Mouse (Mus musculus) kidney, postnatal 14 days (tissue): ENCODE measurements around the gene Bmp5.
"Not testable (repeated sequence)": the region's sequence is repeated elsewhere in the genome, so short reads cannot be mapped to it uniquely, and the experiment has no call there.

ENCODE experiments used
- DNase-seq: peaks from one replicate; pipeline ENCODE4 v3.0.0; 2022; ENCODE audit warnings: mixed read lengths

Gene Bmp5

DNA sequence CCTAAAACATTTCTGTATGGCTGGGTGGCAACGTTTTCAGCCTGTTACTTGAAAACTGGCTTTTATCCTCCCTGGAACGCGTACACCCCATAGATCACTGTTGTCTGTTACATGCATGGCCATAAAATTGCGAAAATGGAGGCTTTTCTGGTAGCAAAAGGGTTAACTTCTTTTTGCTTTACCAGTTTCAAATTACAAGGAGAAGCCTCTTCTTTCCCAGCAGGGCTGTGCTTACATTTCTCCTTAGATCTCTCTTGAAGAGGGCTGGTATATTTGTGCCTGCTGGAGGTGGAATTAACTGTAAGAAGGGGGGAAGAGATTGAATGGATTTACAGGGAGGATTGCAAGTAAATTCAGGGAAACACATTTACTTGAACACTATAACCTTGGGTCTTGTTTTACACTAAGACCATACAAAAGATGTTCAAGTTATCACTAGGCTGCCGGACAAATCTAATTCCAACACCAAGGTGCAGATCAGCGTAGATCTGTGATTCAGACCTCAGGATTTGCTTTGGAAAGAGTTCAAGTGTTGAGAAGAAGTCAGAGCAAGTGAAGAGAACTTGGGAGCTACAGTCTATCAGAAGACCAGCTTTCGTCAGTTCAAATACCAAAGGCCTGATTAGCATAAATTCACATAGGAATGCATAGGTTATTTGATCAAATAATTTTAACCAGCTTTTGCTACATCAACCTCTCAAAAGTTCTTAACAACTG lies at the start of gene Bmp5:
Gene Bmp5 (plus strand): TSS at position 236 of the 717 bp plus-strand sequence.
- no peak for DNase-seq

DNA sequence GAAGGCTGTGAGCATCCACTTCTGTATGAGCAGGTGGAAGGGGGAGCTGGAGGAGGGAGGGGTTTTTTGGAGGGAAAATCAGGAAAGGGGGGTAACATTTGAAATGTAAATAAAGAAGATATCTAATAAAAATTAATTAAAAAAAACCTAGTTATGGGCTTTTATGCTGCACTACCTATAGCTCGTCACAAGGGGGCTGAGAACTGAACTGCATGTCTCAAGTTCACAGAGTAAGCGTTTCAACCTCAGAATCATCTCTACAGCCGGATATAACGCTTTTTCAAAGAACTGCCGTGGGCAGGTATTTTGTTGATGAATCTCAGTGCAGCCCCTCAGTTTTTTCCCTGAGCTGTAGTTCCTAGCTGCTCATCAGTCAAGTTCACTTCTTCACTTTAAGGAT lies 15.1 kb upstream of the Bmp5 start:
- peak; percentile 17 for DNase-seq

DNA sequence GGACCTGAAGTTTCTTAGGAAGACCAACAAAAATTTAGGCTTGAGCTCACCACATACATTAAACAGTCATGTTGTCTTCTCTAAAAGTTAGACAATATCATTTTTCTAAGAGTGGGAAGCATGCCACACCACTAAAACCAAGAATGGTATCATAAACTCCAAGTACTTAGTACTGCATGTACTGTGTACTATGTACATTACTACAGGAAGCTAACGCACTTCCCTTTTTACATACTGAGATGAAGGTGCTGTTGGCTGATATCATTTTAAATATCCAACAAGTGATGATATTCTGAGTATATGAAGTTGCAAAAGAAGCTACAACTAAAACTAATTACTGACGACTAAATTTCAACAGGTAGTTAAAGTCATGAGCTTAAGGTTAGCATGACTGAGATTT lies 13.6 kb upstream of the Bmp5 start:
- no peak for DNase-seq

DNA sequence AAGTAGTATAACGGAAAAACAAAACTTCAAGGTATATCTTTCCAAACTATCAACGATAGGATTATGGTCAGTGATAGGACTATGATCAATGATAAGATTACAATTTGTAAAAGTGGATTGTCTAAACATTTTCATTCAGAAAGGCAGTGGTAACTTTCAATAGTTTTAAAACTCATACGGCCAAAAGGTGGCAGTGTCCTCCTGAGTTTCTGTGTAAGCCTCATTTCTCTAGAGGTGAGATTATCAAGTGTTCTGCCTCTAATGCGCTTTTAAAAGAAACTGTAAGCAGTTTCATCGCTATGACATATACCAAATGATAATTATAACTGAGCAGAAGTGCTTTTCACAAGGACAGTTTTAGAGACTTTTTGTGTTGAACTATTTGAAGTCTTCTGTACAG lies 12.7 kb upstream of the Bmp5 start:
- DNase-seq, result peak; percentile 48

DNA sequence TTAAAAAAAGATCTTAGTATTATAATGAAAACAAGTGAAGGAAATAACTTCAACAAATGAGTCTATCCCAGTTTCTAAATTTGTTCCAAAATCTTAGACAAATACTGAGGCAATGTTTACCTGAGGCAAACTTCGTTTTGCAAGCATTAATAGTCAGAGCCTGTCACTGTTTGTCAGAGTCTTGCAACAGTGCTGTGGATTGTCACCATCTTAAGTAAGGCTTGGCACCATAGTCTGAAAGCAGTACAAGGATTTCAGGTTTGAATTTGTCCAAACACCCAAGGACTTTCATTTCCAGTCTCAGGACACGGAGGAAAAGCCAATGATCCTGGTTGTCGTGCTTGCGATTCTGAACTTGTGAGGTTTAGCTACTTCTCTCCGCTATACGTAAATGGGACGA lies 10.4 kb upstream of the Bmp5 start:
- DNase-seq, result no peak

DNA sequence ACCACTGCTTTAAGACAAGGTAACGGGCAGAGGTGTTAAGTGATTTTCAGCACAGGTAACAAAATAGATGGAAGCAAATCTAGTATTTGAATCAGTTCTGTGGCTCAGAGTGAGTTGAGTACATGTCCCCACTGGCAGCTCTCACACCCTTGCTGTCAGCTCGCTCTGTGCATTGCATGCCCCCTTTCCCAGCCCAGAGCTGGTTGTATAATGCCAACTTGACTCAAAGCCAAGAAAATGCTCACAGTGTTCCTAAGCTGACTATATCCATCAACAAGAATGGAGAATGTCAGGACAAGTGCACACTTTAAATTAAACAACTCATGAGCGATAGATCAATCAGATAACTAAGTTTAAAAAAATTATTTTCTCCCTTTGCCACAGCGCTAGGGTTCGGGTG lies 8.6 kb upstream of the Bmp5 start:
- DNase-seq, result no peak

DNA sequence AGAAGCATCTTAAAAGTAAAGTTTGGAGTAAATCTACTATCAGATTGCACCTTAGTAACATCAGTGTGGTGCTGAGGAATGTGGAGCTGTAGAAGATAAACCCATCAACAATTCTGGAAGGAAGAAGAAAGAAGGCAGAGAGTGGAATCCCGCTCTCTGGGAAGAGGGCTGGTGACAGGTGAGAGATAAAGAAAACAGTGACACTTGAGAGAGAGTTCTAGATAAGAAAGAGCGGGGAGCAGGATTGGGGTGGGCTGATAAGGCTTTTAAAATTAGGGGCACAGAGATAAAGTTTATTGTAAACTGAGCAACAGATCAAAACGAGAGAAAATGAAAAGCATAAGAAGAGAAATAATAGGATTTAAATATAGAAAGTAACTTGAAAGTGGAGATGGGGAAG lies 6.1 kb upstream of the Bmp5 start:
- DNase-seq, result no peak

DNA sequence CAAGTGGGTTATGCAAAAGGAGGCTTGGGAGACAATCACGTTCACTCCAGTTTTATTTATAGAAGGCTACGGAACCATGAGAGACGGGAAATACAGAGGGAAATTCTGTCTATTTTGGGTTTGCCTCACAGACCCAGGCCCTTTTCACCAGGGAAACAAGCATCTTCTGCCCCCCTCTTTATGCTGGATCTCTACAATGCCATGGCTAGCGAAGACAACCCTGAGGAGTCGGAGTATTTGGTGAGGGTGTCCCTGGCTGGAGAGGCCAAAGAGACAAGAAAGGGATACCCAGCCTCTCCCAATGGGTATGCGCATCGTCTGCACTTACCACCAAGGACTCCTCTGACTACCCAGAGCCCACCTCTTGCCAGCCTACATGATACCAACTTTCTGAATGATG lies 989 bp downstream of the Bmp5 start:
- no peak for DNase-seq

DNA sequence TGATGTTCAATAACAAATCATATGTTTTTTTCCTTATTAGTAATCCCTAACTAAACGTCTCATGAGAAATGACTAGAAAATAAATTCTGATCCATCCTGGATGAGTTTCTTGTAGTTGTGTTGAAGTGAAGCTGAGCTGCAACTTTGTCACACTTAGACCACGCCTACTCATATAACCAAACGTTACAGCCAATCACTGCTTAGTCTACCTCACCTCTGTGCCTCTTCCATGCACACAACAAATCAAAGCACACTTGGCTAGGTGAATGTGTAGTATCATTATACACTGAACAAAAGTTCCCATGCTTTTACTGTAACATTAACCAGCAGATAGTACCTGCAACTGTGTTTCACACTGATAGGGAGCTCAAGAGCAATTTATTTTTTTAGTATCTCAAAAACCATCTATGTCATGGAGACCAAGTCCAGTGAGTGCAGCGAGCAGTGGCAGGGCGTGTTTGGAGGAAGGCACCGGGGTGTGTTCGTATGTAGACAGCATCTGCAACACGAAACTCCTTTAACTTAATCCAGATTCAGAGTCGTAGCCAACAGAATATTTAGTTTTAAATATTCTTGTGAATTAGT lies 3.7 kb downstream of the Bmp5 start:
- no peak for DNase-seq

DNA sequence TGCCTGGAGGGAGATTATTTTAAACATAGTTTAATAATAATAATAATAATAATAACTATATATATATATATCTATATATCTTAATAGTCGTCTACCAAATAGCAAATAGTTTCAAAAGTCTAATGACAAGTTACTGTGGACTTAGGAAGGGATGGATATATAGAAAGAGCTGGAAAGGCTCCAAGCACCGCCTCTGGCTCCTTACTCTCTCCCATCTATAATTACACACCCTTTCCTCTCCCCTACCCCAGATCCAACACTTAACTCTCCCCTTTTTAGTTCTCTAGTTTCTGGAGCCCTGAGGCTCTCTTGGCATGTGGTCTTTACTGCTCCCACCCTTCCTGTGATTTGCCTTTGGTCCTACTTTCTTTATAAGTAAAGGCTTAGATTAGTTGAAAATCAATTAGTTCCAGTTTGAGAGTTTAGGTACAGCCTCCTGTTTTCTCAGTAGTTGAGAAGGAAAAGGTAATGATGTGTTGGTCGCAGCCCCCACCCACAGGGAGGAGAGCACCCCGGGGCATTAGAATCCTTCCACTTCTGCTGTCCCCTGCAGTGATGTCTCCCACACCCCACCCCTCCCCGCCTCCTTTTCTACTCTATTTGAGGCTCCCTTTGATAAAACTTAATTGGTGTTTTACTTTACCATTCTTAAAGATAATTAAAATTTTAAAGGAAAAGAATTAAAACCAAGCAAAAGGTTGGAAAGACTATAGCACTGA lies 5.6 kb downstream of the Bmp5 start:
- no peak for DNase-seq

DNA sequence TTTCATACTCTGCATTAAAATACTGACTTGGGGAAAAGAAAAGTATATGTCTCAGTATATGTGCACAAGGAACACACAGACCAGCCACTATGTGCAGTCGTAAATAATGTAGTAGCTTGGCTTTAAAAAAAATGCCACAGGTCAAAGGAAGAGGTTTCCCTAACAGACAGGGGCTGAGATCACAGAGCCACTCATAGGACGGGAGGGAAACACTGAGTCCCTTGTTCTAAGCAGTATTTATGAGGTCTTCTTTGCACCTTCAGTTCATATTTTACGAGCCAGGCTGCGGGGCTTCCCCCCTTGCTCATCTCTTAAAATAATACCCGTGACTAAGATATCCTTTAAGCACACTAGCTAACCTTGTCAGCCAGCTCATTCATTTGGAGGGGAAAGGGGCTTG lies 6.4 kb downstream of the Bmp5 start:
- DNase-seq, result no peak

DNA sequence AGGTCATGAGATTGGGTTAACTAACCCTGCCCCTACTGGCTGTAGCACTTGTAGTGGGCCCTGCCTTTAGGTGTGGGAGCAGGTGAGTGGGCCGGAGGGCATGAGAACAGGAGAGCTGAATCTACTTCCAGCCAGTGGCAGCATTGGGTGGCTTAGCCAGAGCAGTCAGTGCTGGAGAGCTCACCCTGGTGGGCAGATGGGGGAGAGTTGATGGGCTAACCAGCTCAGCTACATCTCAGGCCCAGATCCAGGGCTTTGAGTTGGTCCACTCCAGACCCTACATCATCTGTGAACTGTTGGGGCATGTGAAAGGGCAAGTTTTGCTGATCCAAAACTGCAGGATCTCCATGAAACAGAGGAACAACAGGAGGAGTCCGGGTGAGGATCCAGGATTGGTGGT lies 8.4 kb downstream of the Bmp5 start:
- DNase-seq, result no peak

DNA sequence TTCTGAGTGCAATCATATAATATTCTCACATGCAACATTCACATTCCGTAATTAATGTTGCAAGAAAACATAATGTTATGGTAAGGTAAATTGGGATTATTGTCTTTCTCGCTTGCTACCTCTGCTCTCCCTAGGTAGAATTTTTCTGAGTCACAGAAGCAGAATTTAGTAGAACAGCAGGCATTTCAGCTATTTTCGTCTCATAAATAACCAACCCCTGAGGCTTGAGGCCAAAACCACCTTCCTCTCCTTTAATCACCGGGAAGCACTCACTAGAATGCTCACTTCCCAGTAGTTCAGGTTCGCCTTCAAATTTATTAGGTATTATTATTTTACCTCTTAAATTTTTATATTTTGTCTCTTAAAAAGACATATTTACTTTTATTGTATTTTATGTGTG lies 10.8 kb downstream of the Bmp5 start:
- DNase-seq, result no peak

DNA sequence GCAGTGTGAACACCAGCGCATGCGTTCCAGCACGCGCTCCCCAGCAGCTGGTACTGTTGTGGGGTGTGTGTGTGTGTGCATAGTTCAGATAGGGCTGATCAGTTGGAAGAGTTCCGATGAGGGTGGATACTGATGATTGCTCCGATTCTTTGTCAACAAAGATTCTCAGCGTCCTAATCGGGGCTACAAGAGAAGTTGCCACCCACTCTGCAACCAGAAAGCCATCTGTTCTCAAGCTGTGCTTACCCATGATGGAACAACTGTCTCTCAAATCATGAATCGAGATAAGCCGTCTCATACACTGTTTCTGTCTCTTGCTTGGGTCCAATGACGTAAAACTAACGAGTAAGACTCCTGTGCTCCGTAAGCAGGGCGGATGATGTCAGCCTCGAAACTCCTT lies 12.0 kb downstream of the Bmp5 start:
- no peak for DNase-seq

DNA sequence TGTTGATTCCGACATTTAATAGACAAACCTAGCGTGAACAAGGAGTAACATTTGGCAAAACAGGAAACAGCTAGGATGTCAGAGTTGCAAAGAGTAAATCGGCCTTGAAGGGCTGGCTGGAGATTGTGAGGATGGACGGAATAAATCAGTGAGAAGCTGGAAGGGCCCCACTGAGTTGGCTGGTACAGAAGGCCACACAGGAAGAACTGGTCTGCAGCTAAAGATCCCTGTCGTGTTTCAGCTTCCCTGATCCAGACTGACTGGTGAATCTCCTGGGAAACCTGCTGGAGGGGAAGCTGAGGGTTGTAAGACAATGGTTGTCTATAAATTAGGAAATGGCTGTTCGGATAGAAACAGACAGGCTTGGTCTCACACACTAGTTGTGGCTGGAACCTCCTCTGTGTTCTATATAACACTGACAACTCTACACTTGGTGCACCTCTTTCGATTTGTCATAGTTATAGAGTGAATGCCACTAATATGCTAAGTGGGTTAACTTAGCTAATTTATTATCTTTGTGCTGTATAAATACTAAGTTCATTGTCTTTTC lies 14.8 kb downstream of the Bmp5 start:
- DNase-seq, result no peak

DNA sequence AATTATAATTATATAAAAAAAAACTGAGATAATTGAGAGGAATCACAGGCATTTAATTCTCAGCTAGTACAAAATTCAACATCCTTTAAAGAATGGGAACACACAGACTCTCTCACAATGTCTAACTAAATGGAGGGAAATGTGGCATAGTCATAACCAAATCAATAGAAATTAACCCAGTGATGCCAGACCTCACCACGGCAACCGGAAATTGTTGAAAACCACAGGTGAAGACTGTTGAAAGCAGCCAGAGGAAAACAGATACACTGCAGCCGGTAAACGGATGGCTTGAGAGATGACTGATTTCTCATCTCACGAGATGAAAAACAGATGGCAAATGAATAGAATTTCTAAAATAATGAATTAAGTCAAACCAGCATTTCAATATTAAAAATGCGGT lies 29.8 kb downstream of the Bmp5 start:
- DNase-seq, result no peak

DNA sequence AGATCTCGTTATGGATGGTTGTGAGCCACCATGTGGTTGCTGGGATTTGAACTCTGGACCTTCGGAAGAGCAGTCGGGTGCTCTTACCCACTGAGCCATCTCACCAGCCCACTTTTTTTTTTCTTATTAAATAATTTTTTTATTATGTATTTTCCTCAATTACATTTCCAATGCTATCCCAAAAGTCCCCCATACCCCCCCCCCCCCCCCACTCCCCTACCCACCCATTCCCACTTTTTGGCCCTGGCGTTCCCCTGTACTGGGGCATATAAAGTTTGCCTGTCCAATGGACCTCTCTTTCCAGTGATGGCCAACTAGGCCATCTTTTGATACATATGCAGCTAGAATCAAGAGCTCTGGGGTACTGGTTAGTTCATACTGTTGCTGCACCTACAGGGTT lies 33.0 kb downstream of the Bmp5 start:
- not testable (repeated sequence) for DNase-seq

DNA sequence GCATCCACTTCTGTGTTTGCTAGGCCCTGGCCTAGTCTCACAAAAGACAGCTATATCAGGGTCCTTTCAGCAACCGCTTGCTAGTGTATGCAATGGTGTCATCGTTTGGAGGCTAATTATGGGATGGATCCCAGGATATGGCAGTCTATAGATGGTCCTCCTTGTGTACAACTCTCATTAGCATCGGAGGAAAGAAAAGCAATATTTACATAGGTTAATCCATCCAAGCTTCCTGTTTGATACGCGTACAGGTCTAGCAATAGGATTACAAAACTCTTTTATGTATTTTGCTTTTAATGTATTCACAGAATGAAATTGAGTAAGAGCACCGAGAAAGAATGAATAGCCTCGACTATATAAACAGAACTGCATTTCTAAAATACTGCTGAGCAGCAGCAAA lies 33.5 kb downstream of the Bmp5 start:
- no peak for DNase-seq

DNA sequence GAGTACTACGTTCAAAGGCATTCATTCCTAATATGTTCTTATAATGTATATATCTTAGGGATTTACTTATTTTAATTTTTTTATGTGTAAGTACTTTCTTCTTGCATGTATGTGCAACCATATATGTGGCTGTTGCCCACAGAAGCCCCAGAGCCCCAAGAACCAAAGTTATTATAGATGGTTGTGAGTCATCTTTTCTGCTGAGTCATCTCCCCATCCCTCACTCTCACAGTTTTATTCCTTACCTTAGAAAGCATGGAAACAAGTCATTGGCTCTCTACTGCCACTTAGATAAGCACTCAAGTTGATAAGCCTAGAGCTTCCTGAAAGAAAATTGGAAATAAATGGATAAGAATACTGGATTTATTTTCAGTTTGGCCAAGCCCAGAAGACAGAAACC lies 40.0 kb downstream of the Bmp5 start:
- no peak for DNase-seq

DNA sequence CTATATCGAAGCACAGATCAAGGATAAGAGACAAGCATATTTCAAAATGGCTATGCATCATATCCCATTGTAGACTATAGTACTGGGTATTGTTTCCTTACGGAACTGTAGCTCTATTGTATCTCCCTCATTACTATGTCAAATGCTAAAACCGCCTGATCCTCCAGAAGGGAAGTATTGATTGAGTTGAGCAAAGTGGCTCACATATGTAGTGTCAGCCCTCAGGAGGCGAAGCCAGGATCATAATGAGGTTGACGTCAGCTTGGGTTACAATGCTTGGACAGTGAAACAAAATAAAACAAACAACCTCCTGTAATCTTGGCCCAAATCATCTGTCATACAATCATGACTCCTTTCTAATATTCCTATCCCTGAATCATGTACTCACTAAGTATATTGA lies 43.2 kb downstream of the Bmp5 start:
- no peak for DNase-seq

DNA sequence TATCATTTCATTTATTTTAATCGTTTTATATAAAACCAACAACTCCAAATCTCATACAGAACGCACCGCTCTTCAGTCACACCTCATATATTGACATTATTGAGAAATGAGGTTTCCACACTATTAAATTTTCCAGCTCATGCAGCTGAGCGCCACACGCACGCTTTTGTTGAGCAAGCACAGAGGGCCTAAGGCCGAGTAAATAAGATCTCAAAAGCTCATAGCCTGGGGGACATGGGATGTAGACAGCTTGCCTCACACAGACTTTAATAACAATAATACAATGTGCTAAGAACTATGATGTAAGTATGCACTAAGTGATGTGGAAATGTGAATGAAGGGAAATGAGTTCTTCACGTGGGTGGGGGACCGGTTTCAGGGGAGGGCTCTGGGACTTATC lies 57.3 kb downstream of the Bmp5 start:
- no peak for DNase-seq

DNA sequence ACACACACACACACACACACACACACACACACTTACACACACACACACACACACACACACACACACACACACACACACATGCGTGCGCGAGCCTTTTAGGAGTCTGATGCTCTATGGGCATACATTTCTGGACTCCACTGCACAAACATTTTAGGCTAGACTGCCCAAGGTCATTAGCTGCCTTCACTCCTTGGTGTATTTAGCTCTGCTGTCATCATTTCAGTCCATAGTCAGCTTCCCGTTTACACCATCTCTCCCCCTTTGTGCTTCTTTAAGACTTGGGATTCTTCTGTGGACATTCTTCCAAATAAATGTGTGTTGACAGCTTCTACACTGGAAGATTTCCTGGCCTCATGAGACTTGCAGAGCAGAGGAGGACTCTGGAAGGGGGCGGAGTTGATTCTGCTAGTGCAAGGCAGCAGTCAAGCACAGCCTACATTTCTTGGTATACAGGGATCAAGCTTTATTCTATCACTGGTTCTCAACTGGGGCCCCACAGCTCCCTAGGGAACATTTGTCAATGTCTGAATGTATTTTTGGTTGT lies 58.1 kb downstream of the Bmp5 start:
- no peak for DNase-seq

DNA sequence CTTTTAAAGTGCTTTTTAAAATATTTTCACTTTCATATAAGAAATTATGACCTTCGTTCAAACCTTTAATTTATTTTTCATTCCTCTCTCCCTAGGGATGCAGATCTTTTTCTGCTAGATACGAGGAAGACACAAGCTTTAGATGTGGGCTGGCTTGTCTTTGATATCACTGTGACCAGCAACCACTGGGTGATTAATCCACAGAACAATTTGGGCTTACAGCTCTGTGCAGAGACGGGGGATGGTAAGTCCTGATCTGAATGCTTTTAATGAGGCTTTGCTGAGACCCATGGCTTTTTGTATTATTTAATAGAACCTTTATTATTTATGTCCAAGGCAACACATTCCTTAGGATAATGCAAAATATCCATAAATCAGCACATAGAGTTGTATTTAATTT lies 64.3 kb downstream of the Bmp5 start:
- no peak for DNase-seq

DNA sequence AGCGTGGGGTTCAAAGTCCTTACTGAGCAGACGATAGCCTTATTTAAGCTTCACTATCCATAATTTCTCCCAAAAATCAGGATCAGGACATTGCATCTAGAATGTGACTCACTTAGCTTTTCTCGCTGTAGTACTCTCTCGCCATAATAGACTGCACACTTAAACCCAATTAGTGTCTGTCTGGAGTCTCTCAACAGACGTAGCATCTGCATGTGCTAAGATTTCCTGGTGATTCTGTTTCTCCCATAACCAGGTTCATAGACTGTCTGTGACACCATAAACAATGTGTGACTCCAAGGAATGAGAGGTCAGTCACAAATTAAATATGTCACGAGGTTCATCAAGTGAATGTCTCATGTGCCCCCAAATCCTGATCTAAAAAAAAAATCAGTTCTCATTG lies 65.7 kb downstream of the Bmp5 start:
- no peak for DNase-seq
